Mouse (Mus musculus): Measurements from ENCODE around the gene Ctsj. TPM values are rescaled to one million over a fixed set of nuclear protein-coding genes. Genes with fewer than 3 reads are reported as not detected.

The Ctsj gene
- polyA plus RNA-seq, 1 experiment from 2014 or later: 0.40 TPM

Other genes starting within 250 kb of the Ctsj start
- not detected in 2 replicates for gene BC051665, start 219.6 kb downstream of the Ctsj start, polyA plus RNA-seq (2016; fragmentation: Nextera tagmentation; extraction: Ambion mirVana)
- gene Ctsll3, start 203.1 kb downstream of the Ctsj start, polyA plus RNA-seq (2016; fragmentation: Nextera tagmentation; extraction: Ambion mirVana): not detected in 2 replicates
- gene 4930486L24Rik, start 141.5 kb downstream of the Ctsj start, polyA plus RNA-seq (2016; fragmentation: Nextera tagmentation; extraction: Ambion mirVana): 0.20 TPM in 1 of 2 replicates, not detected in the other
- 0.45 and 0.68 TPM in 2 replicates for gene Gm49392, start 109.1 kb downstream of the Ctsj start, polyA plus RNA-seq (2016; fragmentation: Nextera tagmentation; extraction: Ambion mirVana)
- 5.3 and 7.0 TPM in 2 replicates for gene Ctla2b, start 108.5 kb downstream of the Ctsj start, polyA plus RNA-seq (2016; fragmentation: Nextera tagmentation; extraction: Ambion mirVana)
- not detected in 2 replicates for gene Tpbpb, start 101.1 kb downstream of the Ctsj start, polyA plus RNA-seq (2016; fragmentation: Nextera tagmentation; extraction: Ambion mirVana)
- not detected in 2 replicates for gene Gm49393, start 70.4 kb downstream of the Ctsj start, polyA plus RNA-seq (2016; fragmentation: Nextera tagmentation; extraction: Ambion mirVana)
- gene Gm49391, start 69.4 kb downstream of the Ctsj start, polyA plus RNA-seq (2016; fragmentation: Nextera tagmentation; extraction: Ambion mirVana): 2.2 and 4.6 TPM in 2 replicates
- gene Ctla2a, start 69.3 kb downstream of the Ctsj start, polyA plus RNA-seq (2016; fragmentation: Nextera tagmentation; extraction: Ambion mirVana): 74.9 and 87.4 TPM in 2 replicates
- gene Tpbpa, start 64.0 kb downstream of the Ctsj start, polyA plus RNA-seq (2016; fragmentation: Nextera tagmentation; extraction: Ambion mirVana): not detected in 2 replicates
- not detected in 2 replicates for gene Ctsq, start 34.7 kb upstream of the Ctsj start, polyA plus RNA-seq (2016; fragmentation: Nextera tagmentation; extraction: Ambion mirVana)
- gene Ctsr, start 158.3 kb upstream of the Ctsj start, polyA plus RNA-seq (2016; fragmentation: Nextera tagmentation; extraction: Ambion mirVana): not detected in 2 replicates
- not detected in 2 replicates for gene Cts6, start 197.5 kb upstream of the Ctsj start, polyA plus RNA-seq (2016; fragmentation: Nextera tagmentation; extraction: Ambion mirVana)
- gene Cts8, start 249.4 kb upstream of the Ctsj start, polyA plus RNA-seq (2016; fragmentation: Nextera tagmentation; extraction: Ambion mirVana): not detected in 2 replicates